Mouse (Mus musculus): ENCODE data around the gene Chid1. TPM values are rescaled to one million over a fixed set of nuclear protein-coding genes. Genes with fewer than 3 reads are reported as not detected.

The Chid1 gene
- polyA plus RNA-seq, 1 experiment from 2014 or later, result 30.2 TPM

GRCm38 (mm10) chr7:141481498-141482401 lies 57.9 kb downstream of the Chid1 start:
- H3K27ac ChIP-seq (replicated peaks), result 0 out of 2 replicates have a peak overlapping the region, but pooled peaks have one; percentile 30
- ATAC-seq (ENCODE audit: low FRiP score, low read depth), result peak; percentile 66
- peaks cover 65% of the 10 kb centered on the region for H3K27me3 ChIP-seq

GRCm38 (mm10) chr7:141480842-141481497 lies 58.7 kb downstream of the Chid1 start:
- H3K4me2 ChIP-seq (replicated peaks), result peak overlapping the region; percentile 92
- peak; percentile 57 for ATAC-seq (ENCODE audit: low FRiP score, low read depth)
- peaks cover 72% of the 10 kb centered on the region for H3K27me3 ChIP-seq
- H3K27ac ChIP-seq (replicated peaks), result no peak overlapping the region
- peak overlapping the region; percentile 64 for H3K9ac ChIP-seq (replicated peaks)
- 9% methylated on average over 10 of the region's 10 CpGs for WGBS
- H3K4me1 ChIP-seq, result peaks cover 33% of the 10 kb centered on the region
- no peaks in the 10 kb centered on the region for H3K9me3 ChIP-seq
- no peaks in the 10 kb centered on the region for H3K36me3 ChIP-seq
- H3K4me3 ChIP-seq, result peak overlapping the region; percentile 68

More at GRCm38 (mm10) chr7:141481498-141482401, 57.9 kb downstream of the Chid1 start:
- Histone ChIP-seq H3K4me2 (replicated peaks) (peak overlapping the region; percentile 92), H3K4me1 (peaks cover 25% of the 10 kb centered on the region), H3K36me3 (no peaks in the 10 kb centered on the region), H3K9ac (replicated peaks) (peak overlapping the region; percentile 64), H3K9me3 (no peaks in the 10 kb centered on the region), H3K4me3 (peak overlapping the region; percentile 68)
- WGBS, result under 1% methylated on average over 81 of the region's 81 CpGs

GRCm38 (mm10) chr7:141478270-141478748 lies 61.3 kb downstream of the Chid1 start:
- H3K27ac ChIP-seq (replicated peaks), result no peak overlapping the region
- H3K36me3 ChIP-seq, result no peaks in the 10 kb centered on the region
- WGBS, result 80% methylated on average over 5 of the region's 5 CpGs
- no peaks in the 10 kb centered on the region for H3K9me3 ChIP-seq
- H3K9ac ChIP-seq (replicated peaks), result no peak overlapping the region
- no peak overlapping the region for H3K4me3 ChIP-seq
- H3K27me3 ChIP-seq, result peaks cover 66% of the 10 kb centered on the region
- no peak for ATAC-seq (ENCODE audit: low FRiP score, low read depth)
- peaks cover 52% of the 10 kb centered on the region for H3K4me1 ChIP-seq
- no peak overlapping the region for H3K4me2 ChIP-seq (replicated peaks)

- no peak overlapping the region for H3K4me3 ChIP-seq
- H3K4me2 ChIP-seq (replicated peaks), result no peak overlapping the region
- no peak overlapping the region for H3K27ac ChIP-seq (replicated peaks)
- WGBS, result 69% methylated on average over 4 of the region's 4 CpGs
- ATAC-seq (ENCODE audit: low FRiP score, low read depth), result no peak
- H3K36me3 ChIP-seq, result peaks cover 2% of the 10 kb centered on the region
- H3K4me1 ChIP-seq, result peaks cover 50% of the 10 kb centered on the region
- peaks cover 61% of the 10 kb centered on the region for H3K27me3 ChIP-seq
- H3K9me3 ChIP-seq, result no peaks in the 10 kb centered on the region
- H3K9ac ChIP-seq (replicated peaks), result no peak overlapping the region
Observed at GRCm38 (mm10) chr7:141477578-141478269, 61.9 kb downstream of the Chid1 start.

- peaks cover 42% of the 10 kb centered on the region for H3K4me1 ChIP-seq
Observed at GRCm38 (mm10) chr7:141476981-141477370, 62.7 kb downstream of the Chid1 start.

GRCm38 (mm10) chr7:141476226-141476980 lies 63.3 kb downstream of the Chid1 start:
- H3K4me1 ChIP-seq, result peaks cover 37% of the 10 kb centered on the region
- 2% methylated on average over 17 of the region's 17 CpGs for WGBS
- H3K27ac ChIP-seq (replicated peaks), result no peak overlapping the region
- peak overlapping the region; percentile 93 for H3K4me2 ChIP-seq (replicated peaks)
- peak overlapping the region; percentile 17; the same call in 1 of the 2 replicates for H3K9ac ChIP-seq (replicated peaks)
- H3K4me3 ChIP-seq, result peak overlapping the region; percentile 87
- peaks cover 13% of the 10 kb centered on the region for H3K36me3 ChIP-seq
- peaks cover 47% of the 10 kb centered on the region for H3K27me3 ChIP-seq
- 0 out of 2 replicates have a peak, but pooled peaks have one; percentile 24 for ATAC-seq (ENCODE audit: low FRiP score, low read depth)
- H3K9me3 ChIP-seq, result no peaks in the 10 kb centered on the region

More at GRCm38 (mm10) chr7:141476981-141477370, 62.7 kb downstream of the Chid1 start:
- H3K9me3 ChIP-seq, result no peaks in the 10 kb centered on the region
- no peak overlapping the region for H3K9ac ChIP-seq (replicated peaks)
- 27% methylated on average over 7 of the region's 7 CpGs for WGBS
- no peak overlapping the region for H3K27ac ChIP-seq (replicated peaks)
- peaks cover 53% of the 10 kb centered on the region for H3K27me3 ChIP-seq
- no peak for ATAC-seq (ENCODE audit: low FRiP score, low read depth)
- H3K36me3 ChIP-seq, result peaks cover 9% of the 10 kb centered on the region
- H3K4me3 ChIP-seq, result 0 out of 2 replicates have a peak overlapping the region, but pooled peaks have one; percentile 87
- H3K4me2 ChIP-seq (replicated peaks), result peak overlapping the region; percentile 93

- no peak for ATAC-seq (ENCODE audit: low FRiP score, low read depth)
- H3K4me1 ChIP-seq, result peaks cover 30% of the 10 kb centered on the region
- H3K36me3 ChIP-seq, result peaks cover 19% of the 10 kb centered on the region
- H3K4me2 ChIP-seq (replicated peaks), result peak overlapping the region; percentile 93
- H3K9me3 ChIP-seq, result no peaks in the 10 kb centered on the region
- peak overlapping the region; percentile 78 for H3K9ac ChIP-seq (replicated peaks)
- H3K4me3 ChIP-seq, result peak overlapping the region; percentile 87
- peaks cover 41% of the 10 kb centered on the region for H3K27me3 ChIP-seq
- 1% methylated on average over 11 of the region's 12 CpGs for WGBS
- H3K27ac ChIP-seq (replicated peaks), result 0 out of 2 replicates have a peak overlapping the region, but pooled peaks have one; percentile 86
Observed at GRCm38 (mm10) chr7:141475805-141476158, 63.9 kb downstream of the Chid1 start.

- peaks cover 25% of the 10 kb centered on the region for H3K36me3 ChIP-seq
- peaks cover 30% of the 10 kb centered on the region for H3K4me1 ChIP-seq
- H3K9me3 ChIP-seq, result no peaks in the 10 kb centered on the region
- H3K27ac ChIP-seq (replicated peaks), result peak within 1 kb of the TSS; percentile 86
- H3K4me3 ChIP-seq, result peak within 1 kb of the TSS; percentile 87
- H3K9ac ChIP-seq (replicated peaks), result peak within 1 kb of the TSS; percentile 78
- H3K27me3 ChIP-seq, result peaks cover 35% of the 10 kb centered on the region
- peak within 1 kb of the TSS; percentile 93 for H3K4me2 ChIP-seq (replicated peaks)
- ATAC-seq (ENCODE audit: low FRiP score, low read depth), result peak; percentile 82
- under 1% methylated on average over 86 of the region's 87 CpGs for WGBS
Observed at GRCm38 (mm10) chr7:141475011-141475804, 64.4 kb downstream of the Chid1 start, which contains the start of the genes Polr2l and Tspan4. Polr2l (minus strand) TSS chr7:141475132. Tspan4 (plus strand) TSS chr7:141475240.

GRCm38 (mm10) chr7:141474160-141474559 lies 65.5 kb downstream of the Chid1 start:
- H3K4me1 ChIP-seq, result peaks cover 41% of the 10 kb centered on the region
- H3K4me3 ChIP-seq, result peak overlapping the region; percentile 87
- no peak for ATAC-seq (ENCODE audit: low FRiP score, low read depth)
- peaks cover 32% of the 10 kb centered on the region for H3K36me3 ChIP-seq
- peak overlapping the region; percentile 93 for H3K4me2 ChIP-seq (replicated peaks)
- WGBS, result 14% methylated on average over 5 of the region's 5 CpGs
- peak overlapping the region; percentile 78 for H3K9ac ChIP-seq (replicated peaks)
- H3K27me3 ChIP-seq, result peaks cover 31% of the 10 kb centered on the region
- no peaks in the 10 kb centered on the region for H3K9me3 ChIP-seq
- H3K27ac ChIP-seq (replicated peaks), result no peak overlapping the region

GRCm38 (mm10) chr7:141472763-141473162 lies 66.9 kb downstream of the Chid1 start:
- Histone ChIP-seq H3K4me3 (no peak overlapping the region), H3K27me3 (peaks cover 24% of the 10 kb centered on the region), H3K4me2 (replicated peaks) (no peak overlapping the region), H3K9me3 (no peaks in the 10 kb centered on the region), H3K9ac (replicated peaks) (no peak overlapping the region), H3K4me1 (peaks cover 55% of the 10 kb centered on the region), H3K27ac (replicated peaks) (no peak overlapping the region), H3K36me3 (peaks cover 32% of the 10 kb centered on the region)
- no peak for ATAC-seq (ENCODE audit: low FRiP score, low read depth)
- WGBS, result 94% methylated on average over 6 of the region's 6 CpGs
